Mouse (Mus musculus): ENCODE measurements around the gene Pde4d. TPM values are rescaled to one million over a fixed set of nuclear protein-coding genes. Genes with fewer than 3 reads are reported as not detected.

Gene Pde4d
- polyA plus RNA-seq, 1 experiment from 2014 or later: 19.1 TPM

DNA sequence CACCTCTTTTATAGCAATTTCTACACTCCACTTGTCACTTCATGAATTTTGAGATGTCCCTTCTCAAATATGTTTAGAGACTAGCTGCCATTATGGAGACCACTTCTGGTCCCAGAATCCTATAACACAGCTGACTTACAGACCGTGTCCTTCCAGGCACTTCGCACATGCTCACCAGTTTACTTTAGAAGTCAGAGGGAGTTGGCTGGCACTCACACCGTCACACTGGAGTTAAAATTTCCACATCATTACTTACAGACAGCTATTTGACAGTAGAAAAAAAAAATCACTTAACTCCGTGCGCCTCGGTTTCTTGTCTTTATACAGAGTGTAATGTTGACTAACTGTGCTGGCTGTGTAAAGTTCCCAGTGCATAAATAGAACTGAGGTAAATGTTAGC is 1189.5 kb downstream of the Pde4d start:
- no peak overlapping the region for H3K27ac ChIP-seq (replicated peaks)
- H3K4me1 ChIP-seq: no peaks in the 10 kb centered on the region
- no peak overlapping the region for H3K4me2 ChIP-seq (replicated peaks)
- 0 out of 2 replicates have a peak, but pooled peaks cover 3% of the 10 kb centered on the region for H3K27me3 ChIP-seq
- no peak overlapping the region for H3K4me3 ChIP-seq (replicated peaks)
- no peaks in the 10 kb centered on the region for H3K9me3 ChIP-seq (replicated peaks)
- no peak for ATAC-seq (ENCODE audit: insufficient number of reproducible peaks, low FRiP score, low TSS enrichment, low read depth)
- whole genome bisulfite sequencing: 55% methylated on average over 6 of the region's 6 CpGs
- no peak overlapping the region for H3K9ac ChIP-seq
- H3K36me3 ChIP-seq: no peaks in the 10 kb centered on the region

DNA sequence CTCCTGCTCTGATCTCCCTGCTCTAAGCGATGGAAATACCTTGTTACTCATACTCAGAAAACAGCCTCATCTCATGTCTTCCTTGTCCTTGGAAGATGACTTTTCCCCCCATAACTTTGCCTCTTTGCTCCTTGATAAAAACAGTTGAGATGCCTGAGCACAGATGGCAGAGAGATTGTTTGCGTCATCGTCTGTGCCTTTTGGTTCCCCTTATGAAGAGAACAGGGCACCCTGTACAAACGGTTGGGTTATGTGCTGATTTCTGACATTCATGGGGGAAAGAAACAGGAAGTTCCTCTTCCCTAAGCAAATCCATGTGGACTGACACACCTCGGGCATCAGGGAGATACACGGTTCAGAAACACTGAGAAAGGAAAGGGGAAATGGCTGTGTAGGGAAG is 1191.8 kb downstream of the Pde4d start:
- H3K27me3 ChIP-seq: no peaks in the 10 kb centered on the region
- peaks cover 9% of the 10 kb centered on the region for H3K4me1 ChIP-seq
- H3K36me3 ChIP-seq: no peaks in the 10 kb centered on the region
- no peak for ATAC-seq (ENCODE audit: insufficient number of reproducible peaks, low FRiP score, low TSS enrichment, low read depth)
- H3K4me2 ChIP-seq (replicated peaks): no peak overlapping the region
- no peak overlapping the region for H3K9ac ChIP-seq
- WGBS: 63% methylated on average over 6 of the region's 6 CpGs
- no peak overlapping the region for H3K27ac ChIP-seq (replicated peaks)
- no peaks in the 10 kb centered on the region for H3K9me3 ChIP-seq (replicated peaks)
- no peak overlapping the region for H3K4me3 ChIP-seq (replicated peaks)

DNA sequence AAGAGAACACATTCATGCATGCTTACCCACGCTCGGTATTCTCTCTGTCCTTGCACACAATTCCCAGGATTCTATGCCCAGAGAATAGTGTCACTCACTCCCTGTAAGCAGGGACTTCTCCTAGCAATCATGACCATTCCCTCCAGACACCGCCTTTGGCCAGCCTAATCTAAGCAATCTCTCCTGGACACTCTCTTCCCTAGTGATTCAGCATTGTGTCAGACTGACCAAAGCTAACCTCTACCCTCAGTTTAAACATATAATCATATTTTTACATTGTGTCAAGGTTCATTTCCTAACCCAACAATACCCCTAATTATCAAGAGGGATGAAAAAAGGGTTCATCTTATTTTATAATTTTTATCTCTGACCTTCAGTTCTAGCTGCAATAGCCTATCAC is 1193.7 kb downstream of the Pde4d start:
- H3K4me1 ChIP-seq: peaks cover 12% of the 10 kb centered on the region
- ATAC-seq (ENCODE audit: insufficient number of reproducible peaks, low FRiP score, low TSS enrichment, low read depth): no peak
- no peak overlapping the region for H3K9ac ChIP-seq
- no peaks in the 10 kb centered on the region for H3K9me3 ChIP-seq (replicated peaks)
- no peak overlapping the region for H3K4me2 ChIP-seq (replicated peaks)
- H3K27me3 ChIP-seq: no peaks in the 10 kb centered on the region
- no peak overlapping the region for H3K4me3 ChIP-seq (replicated peaks)
- no peak overlapping the region for H3K27ac ChIP-seq (replicated peaks)
- H3K36me3 ChIP-seq: no peaks in the 10 kb centered on the region
- WGBS: 85% methylated on average over 3 of the region's 3 CpGs

DNA sequence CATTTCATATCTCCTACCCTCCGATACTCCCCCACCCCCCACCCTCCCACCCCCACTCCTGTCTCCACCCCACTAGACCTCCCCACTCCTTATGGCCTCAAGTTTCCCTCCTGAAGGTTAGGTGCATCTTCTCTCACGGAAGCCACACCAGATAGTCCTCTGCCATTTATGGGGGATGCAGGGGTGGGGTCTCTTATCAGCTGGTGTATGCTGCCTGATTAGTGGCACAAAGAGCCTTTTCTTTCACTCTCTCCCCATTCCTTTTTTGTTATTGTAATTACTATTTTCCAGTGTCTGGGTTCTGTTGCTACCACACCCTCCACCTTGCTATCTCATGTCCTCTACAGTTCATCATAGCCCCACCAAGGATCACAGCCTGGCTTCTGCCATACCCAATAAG is 1194.3 kb downstream of the Pde4d start:
- whole genome bisulfite sequencing: 79% methylated on average over 2 of the region's 2 CpGs
- Histone ChIP-seq H3K4me2 (replicated peaks) (no peak overlapping the region), H3K27me3 (peaks cover 2% of the 10 kb centered on the region; the same call in 1 of the 2 replicates), H3K9ac (no peak overlapping the region), H3K27ac (replicated peaks) (no peak overlapping the region), H3K36me3 (no peaks in the 10 kb centered on the region), H3K9me3 (replicated peaks) (no peaks in the 10 kb centered on the region), H3K4me1 (peaks cover 12% of the 10 kb centered on the region), H3K4me3 (replicated peaks) (no peak overlapping the region)
- no peak for ATAC-seq (ENCODE audit: insufficient number of reproducible peaks, low FRiP score, low TSS enrichment, low read depth)

DNA sequence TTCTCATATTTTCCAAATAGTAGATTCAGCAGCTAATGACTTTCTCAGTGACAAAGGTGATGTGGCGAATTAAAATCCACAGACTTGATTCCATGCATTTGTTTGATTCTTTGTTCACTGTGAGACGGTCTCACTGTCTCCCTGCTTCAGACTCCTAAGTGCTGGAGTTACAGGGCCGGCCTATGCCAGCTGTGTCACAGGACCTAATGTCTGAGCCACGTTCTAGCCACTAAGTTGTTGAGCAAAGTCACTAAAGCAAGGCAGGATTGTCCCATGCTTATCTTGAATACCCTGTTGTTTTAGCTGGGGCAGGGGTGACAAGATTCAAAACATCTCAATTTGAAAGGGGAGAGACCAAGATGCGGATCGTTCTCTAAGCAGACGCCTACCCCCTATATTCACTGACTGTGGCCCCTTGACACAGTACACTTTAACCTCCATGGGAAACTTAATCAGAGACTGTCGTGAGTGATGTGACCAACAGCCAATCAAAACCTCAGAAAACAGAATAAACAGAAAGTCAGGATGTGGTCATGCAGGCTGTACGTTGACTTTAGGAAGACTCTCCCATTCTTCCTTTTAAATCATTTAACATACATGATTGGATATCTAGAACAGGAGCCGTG is 1195.6 kb downstream of the Pde4d start:
- Histone ChIP-seq H3K9me3 (replicated peaks) (no peaks in the 10 kb centered on the region), H3K27ac (replicated peaks) (no peak overlapping the region), H3K4me3 (replicated peaks) (0 out of 2 replicates have a peak overlapping the region, but pooled peaks have one; percentile 1), H3K36me3 (no peaks in the 10 kb centered on the region), H3K4me1 (peaks cover 12% of the 10 kb centered on the region), H3K27me3 (peaks cover 2% of the 10 kb centered on the region; the same call in 1 of the 2 replicates), H3K9ac (no peak overlapping the region), H3K4me2 (replicated peaks) (0 out of 2 replicates have a peak overlapping the region, but pooled peaks have one; percentile 17)
- ATAC-seq (ENCODE audit: insufficient number of reproducible peaks, low FRiP score, low TSS enrichment, low read depth): no peak
- 38% methylated on average over 10 of the region's 10 CpGs for WGBS

DNA sequence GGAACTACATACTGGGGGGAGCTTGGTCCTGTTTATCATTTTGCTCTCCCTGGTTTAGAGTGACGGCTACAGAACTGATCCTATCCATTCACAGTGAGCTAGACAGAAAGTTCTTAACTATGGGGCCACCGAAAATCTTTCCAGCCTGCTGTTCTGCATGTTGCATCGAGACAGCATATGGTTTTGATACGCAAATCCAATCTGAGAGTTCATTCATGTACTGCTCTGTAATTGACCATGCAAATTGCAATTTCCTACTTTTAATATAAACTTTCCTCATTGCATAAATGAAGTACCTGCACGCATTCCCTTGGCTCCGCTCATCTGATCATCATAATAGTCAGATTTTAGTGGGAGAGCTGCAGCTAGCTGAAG is 1196.1 kb downstream of the Pde4d start:
- no peaks in the 10 kb centered on the region for H3K9me3 ChIP-seq (replicated peaks)
- H3K27me3 ChIP-seq: peaks cover 2% of the 10 kb centered on the region; the same call in 1 of the 2 replicates
- no peak for ATAC-seq (ENCODE audit: insufficient number of reproducible peaks, low FRiP score, low TSS enrichment, low read depth)
- 0 out of 2 replicates have a peak overlapping the region, but pooled peaks have one; percentile 17 for H3K4me2 ChIP-seq (replicated peaks)
- WGBS: 25% methylated on average over 6 of the region's 6 CpGs
- no peak overlapping the region for H3K9ac ChIP-seq
- no peak overlapping the region for H3K27ac ChIP-seq (replicated peaks)
- H3K4me1 ChIP-seq: peaks cover 12% of the 10 kb centered on the region
- no peaks in the 10 kb centered on the region for H3K36me3 ChIP-seq
- H3K4me3 ChIP-seq (replicated peaks): 0 out of 2 replicates have a peak overlapping the region, but pooled peaks have one; percentile 1

DNA sequence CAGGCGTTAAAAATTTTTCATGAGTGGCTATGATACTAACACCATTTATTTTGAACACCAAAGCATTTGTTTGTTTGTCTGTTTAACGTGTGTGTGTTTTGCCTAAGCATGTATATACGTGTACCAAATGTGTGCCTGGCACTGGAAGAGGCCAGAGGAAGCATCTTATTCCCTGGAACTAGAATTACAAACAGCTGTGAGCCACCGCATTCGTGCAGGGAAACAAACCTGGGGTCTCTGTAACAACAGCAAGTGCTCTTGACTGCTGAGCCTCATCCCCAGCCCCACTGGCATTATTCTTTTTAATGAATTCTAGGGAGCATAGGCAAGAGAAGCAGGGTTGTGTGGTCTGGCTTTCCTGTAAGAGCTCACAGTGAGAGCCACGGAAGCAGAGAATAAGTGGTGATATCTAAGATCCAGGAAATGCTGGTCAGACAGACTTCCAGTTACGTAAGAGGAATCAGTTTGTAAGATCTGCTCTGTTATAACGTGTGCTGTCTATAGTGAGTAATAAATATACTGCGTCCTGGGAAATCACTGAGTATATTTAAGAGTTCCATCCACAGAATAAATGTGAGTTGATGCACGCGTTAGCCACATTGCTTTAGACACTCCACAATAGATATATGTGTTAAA is 1197.0 kb downstream of the Pde4d start:
- no peak overlapping the region for H3K27ac ChIP-seq (replicated peaks)
- 48% methylated on average over 11 of the region's 11 CpGs for WGBS
- no peak for ATAC-seq (ENCODE audit: insufficient number of reproducible peaks, low FRiP score, low TSS enrichment, low read depth)
- no peak overlapping the region for H3K4me3 ChIP-seq (replicated peaks)
- no peak overlapping the region for H3K4me2 ChIP-seq (replicated peaks)
- no peaks in the 10 kb centered on the region for H3K9me3 ChIP-seq (replicated peaks)
- H3K4me1 ChIP-seq: peaks cover 12% of the 10 kb centered on the region
- no peak overlapping the region for H3K9ac ChIP-seq
- no peaks in the 10 kb centered on the region for H3K36me3 ChIP-seq
- peaks cover 2% of the 10 kb centered on the region; the same call in 1 of the 2 replicates for H3K27me3 ChIP-seq

DNA sequence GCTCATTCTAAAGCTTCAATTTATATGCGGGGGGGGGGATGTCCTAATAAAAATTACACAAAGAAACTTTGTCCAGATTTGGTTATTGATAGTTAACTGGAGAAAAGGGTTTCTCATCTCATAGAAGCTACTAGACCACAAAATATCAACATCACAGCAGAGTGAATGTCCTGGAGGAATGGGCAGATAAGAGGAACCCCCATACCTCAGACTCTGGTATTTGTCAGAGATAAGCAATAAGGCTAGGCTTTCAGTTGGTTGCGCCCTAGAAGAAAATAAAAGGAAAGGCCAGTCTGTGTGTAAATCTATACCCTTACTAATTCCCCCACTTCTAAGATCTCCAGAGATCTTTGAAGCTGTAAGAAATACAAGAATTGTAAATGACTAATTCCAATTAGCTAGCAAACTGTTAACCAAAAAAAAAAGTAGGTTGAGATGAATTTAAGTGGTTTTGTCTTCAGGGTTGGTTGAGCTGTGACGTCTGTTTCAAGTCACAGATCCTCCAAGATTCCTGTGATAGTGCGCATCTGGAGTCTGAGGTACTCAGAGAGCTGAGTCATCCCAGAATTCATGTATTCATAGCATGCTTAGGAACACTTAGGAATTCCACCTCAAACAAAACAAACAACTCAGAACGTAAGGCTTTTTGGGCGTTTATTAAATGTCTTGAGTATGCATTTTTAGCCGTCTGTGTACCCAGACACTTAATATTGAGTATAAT is 1197.9 kb downstream of the Pde4d start:
- no peak for ATAC-seq (ENCODE audit: insufficient number of reproducible peaks, low FRiP score, low TSS enrichment, low read depth)
- Histone ChIP-seq H3K27ac (replicated peaks) (no peak overlapping the region), H3K9me3 (replicated peaks) (no peaks in the 10 kb centered on the region), H3K9ac (no peak overlapping the region), H3K4me3 (replicated peaks) (no peak overlapping the region), H3K4me1 (peaks cover 15% of the 10 kb centered on the region), H3K36me3 (no peaks in the 10 kb centered on the region), H3K27me3 (peaks cover 2% of the 10 kb centered on the region; the same call in 1 of the 2 replicates), H3K4me2 (replicated peaks) (no peak overlapping the region)
- WGBS: 71% methylated on average over 7 of the region's 7 CpGs

DNA sequence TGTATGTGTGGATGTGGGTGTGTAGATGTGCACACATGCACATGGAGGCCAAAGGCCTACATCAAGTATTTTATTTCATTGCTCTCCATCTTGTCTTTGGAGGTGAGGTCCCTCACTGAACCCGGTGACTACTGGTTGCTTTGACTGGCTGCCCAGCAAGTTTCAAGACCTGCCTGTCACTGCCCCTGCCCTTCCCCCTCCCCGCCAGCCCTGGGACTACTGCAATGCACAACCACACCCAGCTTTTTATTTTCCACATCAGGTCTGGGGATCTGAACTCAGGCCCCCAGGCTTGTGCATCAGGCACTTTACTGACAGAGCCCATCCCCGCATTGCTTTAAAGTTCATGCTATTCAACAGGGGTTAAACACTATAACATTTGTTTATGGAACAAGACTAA is 1198.6 kb downstream of the Pde4d start:
- Histone ChIP-seq H3K36me3 (no peaks in the 10 kb centered on the region), H3K27ac (replicated peaks) (no peak overlapping the region), H3K9ac (no peak overlapping the region), H3K4me2 (replicated peaks) (no peak overlapping the region), H3K4me3 (replicated peaks) (no peak overlapping the region), H3K4me1 (peaks cover 16% of the 10 kb centered on the region), H3K9me3 (replicated peaks) (no peaks in the 10 kb centered on the region), H3K27me3 (peaks cover 2% of the 10 kb centered on the region; the same call in 1 of the 2 replicates)
- WGBS: 79% methylated on average over 3 of the region's 3 CpGs
- no peak for ATAC-seq (ENCODE audit: insufficient number of reproducible peaks, low FRiP score, low TSS enrichment, low read depth)

DNA sequence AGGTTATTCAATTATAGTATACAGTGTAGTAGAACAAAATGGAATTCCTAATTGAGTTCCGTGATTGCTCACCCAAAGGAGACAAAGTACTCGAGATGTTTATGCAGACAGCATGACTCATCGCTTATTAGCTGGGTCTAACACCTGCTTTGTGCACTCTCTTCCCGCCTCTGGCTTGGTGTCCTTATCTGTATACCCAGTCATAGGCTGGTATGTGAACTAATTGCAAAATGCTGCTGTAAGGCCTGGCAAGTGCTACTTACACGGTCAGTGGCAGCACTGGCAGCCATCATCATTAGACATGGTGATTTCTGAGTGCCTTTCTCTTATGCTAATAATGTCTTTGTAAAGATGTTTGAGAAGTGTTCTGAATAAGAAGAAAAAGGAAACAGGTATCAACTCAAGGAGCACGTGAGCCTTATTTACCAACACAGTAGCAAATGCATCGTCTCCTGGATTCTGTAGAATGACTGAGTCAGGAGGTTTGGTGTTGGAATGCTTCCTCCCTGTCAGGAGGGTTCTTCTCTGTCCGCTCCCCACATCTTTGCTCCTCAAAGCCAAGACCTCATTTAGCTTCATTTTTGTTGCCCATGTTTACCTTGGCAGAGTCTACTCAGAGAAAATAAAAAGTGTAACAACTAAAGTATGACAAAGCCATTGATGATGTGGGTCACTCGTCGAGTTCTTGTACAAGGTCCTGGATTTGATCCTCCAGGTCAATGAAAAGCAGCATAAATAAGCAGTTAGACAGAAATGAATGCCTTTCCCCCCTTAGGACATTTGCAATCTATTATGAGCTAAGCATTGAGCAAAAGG is 1202.2 kb downstream of the Pde4d start:
- Histone ChIP-seq H3K9ac (no peak overlapping the region), H3K4me2 (replicated peaks) (no peak overlapping the region), H3K4me1 (peaks cover 4% of the 10 kb centered on the region; the same call in 1 of the 2 replicates), H3K4me3 (replicated peaks) (no peak overlapping the region), H3K27ac (replicated peaks) (no peak overlapping the region), H3K9me3 (replicated peaks) (no peaks in the 10 kb centered on the region), H3K36me3 (no peaks in the 10 kb centered on the region), H3K27me3 (peaks cover 2% of the 10 kb centered on the region; the same call in 1 of the 2 replicates)
- WGBS: 63% methylated on average over 10 of the region's 10 CpGs
- no peak for ATAC-seq (ENCODE audit: insufficient number of reproducible peaks, low FRiP score, low TSS enrichment, low read depth)

DNA sequence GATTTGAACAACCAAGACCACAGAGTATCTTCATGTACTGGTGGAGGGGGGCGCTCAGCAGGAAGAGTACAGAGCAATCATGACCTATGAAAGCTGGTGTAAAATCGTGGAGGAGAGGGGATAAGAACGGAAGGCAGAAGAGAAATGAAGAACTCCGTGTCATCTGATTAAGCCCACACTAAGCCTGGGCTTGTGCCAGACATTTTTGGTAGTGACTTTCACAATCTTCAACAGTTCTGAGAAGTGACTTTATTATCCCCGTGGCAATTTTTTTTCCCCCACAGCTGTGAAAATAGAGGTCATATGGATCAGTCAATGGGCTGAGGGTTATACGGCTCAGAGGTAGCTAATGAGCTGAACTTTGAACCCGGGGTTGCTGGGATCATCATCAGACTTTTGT is 1202.9 kb downstream of the Pde4d start:
- Histone ChIP-seq H3K4me2 (replicated peaks) (no peak overlapping the region), H3K27ac (replicated peaks) (no peak overlapping the region), H3K9me3 (replicated peaks) (no peaks in the 10 kb centered on the region), H3K4me3 (replicated peaks) (no peak overlapping the region), H3K9ac (no peak overlapping the region), H3K4me1 (peaks cover 4% of the 10 kb centered on the region; the same call in 1 of the 2 replicates), H3K27me3 (peaks cover 2% of the 10 kb centered on the region; the same call in 1 of the 2 replicates), H3K36me3 (no peaks in the 10 kb centered on the region)
- 34% methylated on average over 7 of the region's 7 CpGs for WGBS
- no peak for ATAC-seq (ENCODE audit: insufficient number of reproducible peaks, low FRiP score, low TSS enrichment, low read depth)

Measured in embryonic facial prominence, embryonic 15.5 days (tissue).